Mouse (Mus musculus): ENCODE measurements at regions not wholly inside any gene's neighbourhood (a gene's known extent, or its start where the extent isn't known, plus 50 kb on each side); places are given as distances from the start of the nearest gene placed in this dataset.

DNA sequence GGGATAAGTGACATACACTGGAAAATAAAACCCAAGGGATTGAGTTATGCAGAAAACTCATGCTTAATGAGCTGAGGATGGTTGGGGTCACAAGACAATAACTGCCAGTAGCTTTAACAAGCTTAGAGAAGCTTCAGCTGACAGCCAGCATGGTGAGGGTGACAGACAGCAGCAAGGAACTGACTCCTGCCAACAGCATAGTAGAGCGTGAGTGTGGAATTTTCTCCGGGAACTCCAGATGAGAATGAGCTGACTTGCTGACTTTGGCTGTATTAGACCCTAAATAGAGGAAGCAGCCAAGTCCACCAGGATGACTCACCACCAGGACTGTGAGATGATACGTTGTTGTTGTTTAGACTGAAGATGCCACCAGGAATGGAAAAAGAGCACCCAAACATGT, 788.2 kb downstream of the Adgrl2 start:
- TF ChIP-seq CTCF (IDR thresholded peaks at IDR 0.05; ENCODE audit: control insufficient read depth, insufficient read depth, insufficient replicate concordance, low read depth, low read length) = no peak
- no peak for TF ChIP-seq POLR2A (IDR thresholded peaks at IDR 0.05; ENCODE audit: control insufficient read depth, low read depth, low read length)

All from testis, adult 2 months (tissue).